Comparison of ENCODE assay signal across 8 mouse cellular contexts in genomic region chr10:19491513-19492380, GRCm38 (mm10).
A peak's percentile ranks its signal among the peaks of the same experiment; 100 is the strongest.
DNase-seq lines count a peak whose midpoint lies in the region; ATAC-seq and TF ChIP-seq lines count a peak whose summit lies in the region.

No protein-coding gene starts in this region.

- no peak overlapping the region for H3K4me3 ChIP-seq in liver, embryonic 12.5 days
- no peak overlapping the region for H3K4me3 ChIP-seq in liver, embryonic 14.5 days (ENCODE audit: insufficient read depth in 1 of 2, low read depth in 2 of 2, low read length in 2 of 2)

- no peak for ATAC-seq in liver, embryonic 12.5 days
- ATAC-seq in common myeloid progenitor, adult 5-6 weeks (replicated peaks; ENCODE audit: low read depth, poor library complexity, severe bottlenecking), result peak; percentile 26; the same call in 1 of the 2 replicates
- peak; percentile 44 to 54; a peak in 2 of 4 replicates for ATAC-seq in hematopoietic stem cell, adult 5-6 weeks (replicated peaks in 1 of 2; ENCODE audit: insufficient read depth in 1 of 2, low FRiP score in 2 of 2, low TSS enrichment in 1 of 2, low read depth in 1 of 2, poor library complexity in 2 of 2, severe bottlenecking in 2 of 2)
- ATAC-seq in liver, embryonic 14.5 days (ENCODE audit: insufficient read depth), result no peak

- no peaks in the 10 kb centered on the region for H3K9me3 ChIP-seq in liver, embryonic 12.5 days (replicated peaks)
- H3K9me3 ChIP-seq in liver, embryonic 14.5 days (ENCODE audit: control insufficient read depth, low read length), result no peaks in the 10 kb centered on the region

- TF ChIP-seq CTCF in liver, embryonic 14.5 days (IDR thresholded peaks at IDR 0.05; ENCODE audit: low read depth), result peak; percentile 62

- no peak overlapping the region for H3K4me2 ChIP-seq in liver, embryonic 12.5 days
- H3K4me2 ChIP-seq in liver, embryonic 14.5 days (ENCODE audit: low read depth), result no peak overlapping the region

- no peaks in the 10 kb centered on the region for H3K27me3 ChIP-seq in liver, embryonic 12.5 days (replicated peaks)
- no peaks in the 10 kb centered on the region for H3K27me3 ChIP-seq in liver, embryonic 14.5 days (ENCODE audit: control insufficient read depth, insufficient read depth, low read length)

- 0 out of 2 replicates have a peak, but pooled peaks cover 6% of the 10 kb centered on the region for H3K4me1 ChIP-seq in liver, embryonic 12.5 days
- H3K4me1 ChIP-seq in liver, embryonic 14.5 days (replicated peaks; ENCODE audit: control insufficient read depth in 2 of 2, insufficient read depth in 2 of 2, low read length in 1 of 2), result peaks cover 0 to 4% of the 10 kb centered on the region in 2 experiments; a peak in 2 of 4 replicates

- WGBS in liver, embryonic 12.5 days (ENCODE audit: insufficient replicate concordance), result 47% methylated on average over 21 of the region's 21 CpGs
- WGBS in liver, embryonic 14.5 days (ENCODE audit: insufficient replicate concordance), result 47% methylated on average over 20 of the region's 21 CpGs

- no peak overlapping the region for H3K9ac ChIP-seq in liver, embryonic 12.5 days
- no peak overlapping the region for H3K9ac ChIP-seq in liver, embryonic 14.5 days (replicated peaks)

- no peak overlapping the region for H3K27ac ChIP-seq in liver, embryonic 12.5 days
- no peak overlapping the region for H3K27ac ChIP-seq in liver, embryonic 14.5 days

- TF ChIP-seq EP300 in liver, embryonic 14.5 days (IDR thresholded peaks at IDR 0.05; ENCODE audit: low read depth), result no peak

- no peaks in the 10 kb centered on the region for H3K36me3 ChIP-seq in liver, embryonic 12.5 days
- H3K36me3 ChIP-seq in liver, embryonic 14.5 days (replicated peaks; ENCODE audit: control insufficient read depth, insufficient read depth, low read depth), result no peaks in the 10 kb centered on the region

- DNase-seq in liver, result peak; percentile 53
- DNase-seq in adrenal gland, adult (ENCODE audit: inconsistent age in 2 of 2, low spot score in 1 of 2), result peak; percentile 43 to 81
- DNase-seq in liver, embryonic 14.5 days (ENCODE audit: low read depth in 3 of 3, low spot score in 3 of 3), result peak in 1 of 3 experiments; percentile 4
- peak; percentile 54 to 66 for DNase-seq in right cerebral cortex, adult 2 months (ENCODE audit: low spot score in 2 of 2)
- peak; percentile 80 for DNase-seq in urinary bladder, postnatal 14 days (ENCODE audit: low spot score)

Comparison
In these comparisons a context has a peak if more than half of its experiments do, and no peak if none do; other contexts are left out.
1. ATAC-seq: peak in common myeloid progenitor, adult 5-6 weeks (single experiment) and hematopoietic stem cell, adult 5-6 weeks (2 of 2); none in liver, embryonic 12.5 days (single experiment) and liver, embryonic 14.5 days (single experiment).